Mouse (Mus musculus) embryonic facial prominence, embryonic 14.5 days (tissue): ENCODE measurements around the gene Cnnm4. TPM values are rescaled to one million over a fixed set of nuclear protein-coding genes. Genes with fewer than 3 reads are reported as not detected.

Source experiments
- ATAC-seq: fragments of 200-750 bp; cut with Nextera tagmentation; 2 replicates; pipeline ENCODE4 v1.8.0; 2017; ENCODE audit warnings: low read depth, moderate number of reproducible peaks, moderate TSS enrichment
- DNase-seq: peaks from one replicate; pipeline ENCODE4 v3.0.0-alpha.2; 2015; ENCODE audit warnings: low spot score
- H3K27ac ChIP-seq: fragments of 300-500 bp; sonication (generic); replicated peaks from 2 replicates; pipeline ENCODE4 v1.5.1; 2014; ENCODE audit warnings: low read depth, mild to moderate bottlenecking, low read length, moderate library complexity
- H3K27me3 ChIP-seq: fragments of 300-500 bp; sonication (generic); replicated peaks from 2 replicates; pipeline ENCODE4 v1.6.1; 2014; ENCODE audit warnings: low read length; ENCODE audit not compliant: control insufficient read depth, insufficient read depth
- H3K36me3 ChIP-seq: fragments of 300-500 bp; sonication (generic); 2 replicates; pipeline ENCODE4 v1.6.1; 2014; ENCODE audit warnings: low read length, mixed read lengths; ENCODE audit not compliant: control insufficient read depth, insufficient read depth
- H3K4me1 ChIP-seq: fragments of 300-500 bp; sonication (generic); 2 replicates; pipeline ENCODE4 v1.6.1; 2014; ENCODE audit warnings: antibody characterized with exemption, low read length; ENCODE audit not compliant: control insufficient read depth, insufficient read depth
- H3K4me2 ChIP-seq: fragments of 300-500 bp; sonication (generic); 2 replicates; pipeline ENCODE4 v1.6.1; 2014; ENCODE audit warnings: low read depth, mild to moderate bottlenecking, low read length, moderate library complexity, mixed read lengths
- H3K4me3 ChIP-seq: fragments of 300-500 bp; sonication (generic); 2 replicates; pipeline ENCODE4 v1.5.1; 2014; ENCODE audit warnings: low read depth, mild to moderate bottlenecking, low read length
- H3K9ac ChIP-seq: fragments of 300-500 bp; sonication (generic); 2 replicates; pipeline ENCODE4 v1.6.1; 2014; ENCODE audit warnings: low read depth, mild to moderate bottlenecking, low read length, moderate library complexity, mixed read lengths
- H3K9me3 ChIP-seq: fragments of 300-500 bp; sonication (generic); 2 replicates; pipeline ENCODE4 v1.6.1; 2016; ENCODE audit warnings: low read length; ENCODE audit not compliant: control insufficient read depth
- WGBS: fragments of 180-500 bp; shearing (Covaris S2); extraction: QIAGEN DNeasy Blood & Tissue Kit; methylation state at CpG from one replicate; pipeline ENCODE4 v1.1.7; 2014; 5-methylcytosine and 5-hydroxymethylcytosine counted together
- microRNA-seq: library from miRNA; unstranded; fragments of <30 nt; microRNA quantifications from one replicate; pipeline ENCODE4, GENCODE M21; 2016; ENCODE audit warnings: borderline number of aligned reads
- polyA plus RNA-seq: library from polyadenylated mRNA; unstranded; fragments of >200 nt; fragmentation: Nextera tagmentation; extraction: Ambion mirVana; gene quantifications from 2 replicates; pipeline ENCODE4 v1.2.1, GENCODE M21; 2014

The Cnnm4 gene
- polyA plus RNA-seq, 1 experiment from 2014 or later: 13.5 TPM

- H3K27ac ChIP-seq: no peak overlapping the region
- 89% methylated on average over 16 of the region's 16 CpGs for WGBS
- H3K9me3 ChIP-seq: no peaks in the 10 kb centered on the region
- H3K4me1 ChIP-seq: peaks cover 20% of the 10 kb centered on the region
- peaks cover 63% of the 10 kb centered on the region for H3K36me3 ChIP-seq
- H3K4me2 ChIP-seq: no peak overlapping the region
- no peaks in the 10 kb centered on the region for H3K27me3 ChIP-seq
- H3K9ac ChIP-seq: no peak overlapping the region
- H3K4me3 ChIP-seq: no peak overlapping the region
- DNase-seq: no peak
- ATAC-seq: no peak
Observed at GRCm38 (mm10) chr1:36552506-36552905, 81.1 kb downstream of the Cnnm4 start.

GRCm38 (mm10) chr1:36554633-36555399 is 83.4 kb downstream of the Cnnm4 start:
- Histone ChIP-seq H3K36me3 (peaks cover 51% of the 10 kb centered on the region), H3K27ac (peak overlapping the region; percentile 100; the same call in 1 of the 2 replicates), H3K9me3 (no peaks in the 10 kb centered on the region), H3K4me3 (peak overlapping the region; percentile 96), H3K4me1 (peaks cover 22% of the 10 kb centered on the region), H3K27me3 (no peaks in the 10 kb centered on the region), H3K9ac (peak overlapping the region; percentile 97), H3K4me2 (peak overlapping the region; percentile 90)
- 65% methylated on average over 21 of the region's 21 CpGs for WGBS
- no peak for DNase-seq
- no peak for ATAC-seq

- ATAC-seq: no peak
- H3K36me3 ChIP-seq: peaks cover 40% of the 10 kb centered on the region
- no peak for DNase-seq
- no peaks in the 10 kb centered on the region for H3K27me3 ChIP-seq
- H3K9me3 ChIP-seq: no peaks in the 10 kb centered on the region
- H3K27ac ChIP-seq: peak overlapping the region; percentile 100
- H3K9ac ChIP-seq: peak overlapping the region; percentile 97
- WGBS: 3% methylated on average over 7 of the region's 8 CpGs
- peaks cover 24% of the 10 kb centered on the region for H3K4me1 ChIP-seq
- H3K4me3 ChIP-seq: peak overlapping the region; percentile 96
- H3K4me2 ChIP-seq: peak overlapping the region; percentile 90
Observed at GRCm38 (mm10) chr1:36555798-36556395, 84.5 kb downstream of the Cnnm4 start.

GRCm38 (mm10) chr1:36556553-36557456 is 85.4 kb downstream of the Cnnm4 start:
- Histone ChIP-seq H3K27me3 (no peaks in the 10 kb centered on the region), H3K9ac (peak overlapping the region; percentile 97), H3K36me3 (peaks cover 31% of the 10 kb centered on the region), H3K4me3 (peak overlapping the region; percentile 96), H3K4me2 (peak overlapping the region; percentile 90), H3K27ac (peak overlapping the region; percentile 100), H3K9me3 (no peaks in the 10 kb centered on the region), H3K4me1 (peaks cover 24% of the 10 kb centered on the region)
- ATAC-seq: peak; percentile 86
- DNase-seq: peak; percentile 95
- WGBS: under 1% methylated on average over 35 of the region's 52 CpGs

- Histone ChIP-seq H3K27me3 (no peaks in the 10 kb centered on the region), H3K4me2 (peak overlapping the region; percentile 90), H3K27ac (peak overlapping the region; percentile 100), H3K9ac (peak overlapping the region; percentile 97), H3K4me1 (peaks cover 24% of the 10 kb centered on the region), H3K4me3 (peak overlapping the region; percentile 96), H3K9me3 (no peaks in the 10 kb centered on the region), H3K36me3 (peaks cover 24% of the 10 kb centered on the region)
- under 1% methylated on average over 18 of the region's 48 CpGs for WGBS
- DNase-seq: peak; percentile 95
- ATAC-seq: peak; percentile 85
Observed at GRCm38 (mm10) chr1:36557457-36558011, 86.1 kb downstream of the Cnnm4 start.

Small RNAs within 50 kb of the gene (microRNA-seq; reads per million reads assigned to microRNA genes)
- not detected for gene Gm47280

Other genes starting within 250 kb of the Cnnm4 start
- gene Uggt1, start 226.9 kb upstream of the Cnnm4 start, polyA plus RNA-seq: 71.2 and 74.1 TPM in 2 replicates
- 1.8 and 2.1 TPM in 2 replicates for gene Neurl3, start 196.9 kb upstream of the Cnnm4 start, polyA plus RNA-seq
- gene Arid5a, start 163.9 kb upstream of the Cnnm4 start, polyA plus RNA-seq: 12.7 and 13.7 TPM in 2 replicates
- 35.1 and 37.1 TPM in 2 replicates for gene Kansl3, start 102.4 kb upstream of the Cnnm4 start, polyA plus RNA-seq
- 0.39 and 0.64 TPM in 2 replicates for gene Fer1l5, start 99.3 kb upstream of the Cnnm4 start, polyA plus RNA-seq
- 31.7 and 33.3 TPM in 2 replicates for gene Lman2l, start 26.3 kb upstream of the Cnnm4 start, polyA plus RNA-seq
- 4.8 and 5.1 TPM in 2 replicates for gene Cnnm3, start 40.2 kb downstream of the Cnnm4 start, polyA plus RNA-seq
- gene Ankrd23, start 65.3 kb downstream of the Cnnm4 start, polyA plus RNA-seq: 12.3 and 13.2 TPM in 2 replicates
- not detected in 2 replicates for gene Gm42417, start 67.8 kb downstream of the Cnnm4 start, polyA plus RNA-seq
- 19.5 and 20.0 TPM in 2 replicates for gene Ankrd39, start 75.8 kb downstream of the Cnnm4 start, polyA plus RNA-seq
- 2.3 and 3.8 TPM in 2 replicates for gene Sema4c, start 86.7 kb downstream of the Cnnm4 start, polyA plus RNA-seq
- gene Fam178b, start 211.6 kb downstream of the Cnnm4 start, polyA plus RNA-seq: 1.0 and 1.6 TPM in 2 replicates
- gene Cox5b, start 219.8 kb downstream of the Cnnm4 start, polyA plus RNA-seq: 579 and 661 TPM in 2 replicates
- gene 4933424G06Rik, start 238.5 kb downstream of the Cnnm4 start, polyA plus RNA-seq: not detected in 2 replicates
- 92.7 and 96.4 TPM in 2 replicates for gene Actr1b, start 242.8 kb downstream of the Cnnm4 start, polyA plus RNA-seq